Comparison of ENCODE assay signal across 16 mouse cellular contexts in genomic region chr3:41583092-41583491, GRCm38 (mm10). TPM values are rescaled to one million over a fixed set of nuclear protein-coding genes. Genes with fewer than 3 reads are reported as not detected.
DNase-seq lines count a peak whose midpoint lies in the region; ATAC-seq and TF ChIP-seq lines count a peak whose summit lies in the region.
"Had no signal": no experiment of that assay in that cellular context is flagged by ENCODE, and none has a peak within 500 bp of the region (broad histone marks: within the 10 kb centered on the region; RNA-seq: fewer than 3 reads in every experiment).

No protein-coding gene starts in this region.

- no peak overlapping the region for H3K9ac ChIP-seq in heart, postnatal 0 days (replicated peaks; ENCODE audit: low read depth, low read length)
- no peak overlapping the region for H3K9ac ChIP-seq in heart, embryonic 11.5 days (ENCODE audit: low read depth, low read length)
- H3K9ac ChIP-seq in liver, adult 2 months (ENCODE audit: low read depth, low read length) = no peak overlapping the region
- H3K9ac ChIP-seq in intestine, embryonic 15.5 days = no peak overlapping the region
- H3K9ac ChIP-seq: forebrain, embryonic 12.5 days; liver, embryonic 14.5 days had no signal

- no peak for TF ChIP-seq POLR2A in liver, adult 2 months (IDR thresholded peaks at IDR 0.05; ENCODE audit: extremely low read depth, insufficient read depth, low read length)
- no peak for TF ChIP-seq POLR2A in cortical plate, adult 2 months (IDR thresholded peaks at IDR 0.05; ENCODE audit: extremely low read depth, insufficient read depth, low read length)

- DNase-seq in heart, postnatal 0 days (ENCODE audit: low spot score) = no peak
- DNase-seq in liver, adult 2 months (ENCODE audit: extremely low read depth, low read depth, low spot score) = no peak
- no peak for DNase-seq in liver
- DNase-seq in natural killer cell, adult 2 months (ENCODE audit: low spot score in 2 of 2) = no peak
- DNase-seq: adrenal gland, postnatal 25 days; embryo, embryonic 11 days; kidney, adult 11 months; lung, postnatal 14 days; retina, postnatal 1 day; thymus, postnatal 4 days had no signal

- H3K79me2 ChIP-seq in liver, adult 2 months (ENCODE audit: control insufficient read depth, insufficient read depth, low read length) = peaks cover 31% of the 10 kb centered on the region

- TF ChIP-seq CTCF in heart, postnatal 0 days (IDR thresholded peaks at IDR 0.05; ENCODE audit: low read depth) = no peak
- no peak for TF ChIP-seq CTCF in liver, adult 2 months (IDR thresholded peaks at IDR 0.05; ENCODE audit: low read depth, low read length)
- TF ChIP-seq CTCF in cortical plate, adult 2 months (IDR thresholded peaks at IDR 0.05; ENCODE audit: extremely low read depth, insufficient read depth, low read length) = no peak

- no peaks in the 10 kb centered on the region for H3K9me3 ChIP-seq in heart, postnatal 0 days (replicated peaks; ENCODE audit: control insufficient read depth, low read length)
- H3K9me3 ChIP-seq in heart, embryonic 11.5 days (replicated peaks; ENCODE audit: control insufficient read depth, low read length) = no peaks in the 10 kb centered on the region
- no peaks in the 10 kb centered on the region for H3K9me3 ChIP-seq in intestine, embryonic 15.5 days
- H3K9me3 ChIP-seq: forebrain, embryonic 12.5 days had no signal

- WGBS in heart, postnatal 0 days = 88% methylated on average over 14 of the region's 14 CpGs
- 95% methylated on average over 14 of the region's 14 CpGs for WGBS in heart, embryonic 11.5 days (ENCODE audit: insufficient replicate concordance)
- WGBS in liver, adult 2 months = 93% methylated on average over 14 of the region's 14 CpGs
- WGBS in intestine, embryonic 15.5 days = 85% methylated on average over 14 of the region's 14 CpGs

- H3K27me3 ChIP-seq in heart, postnatal 0 days (ENCODE audit: control insufficient read depth, insufficient read depth, low read length) = no peaks in the 10 kb centered on the region
- no peaks in the 10 kb centered on the region for H3K27me3 ChIP-seq in heart, embryonic 11.5 days (ENCODE audit: control insufficient read depth, insufficient read depth, low read length)
- no peaks in the 10 kb centered on the region for H3K27me3 ChIP-seq in liver, adult 2 months (ENCODE audit: control insufficient read depth, insufficient read depth, low read length)
- H3K27me3 ChIP-seq in intestine, embryonic 15.5 days (replicated peaks) = no peaks in the 10 kb centered on the region

- peak overlapping the region; percentile 62; the same call in 1 of the 2 replicates for H3K27ac ChIP-seq in heart, postnatal 0 days (ENCODE audit: low read depth)
- no peak overlapping the region for H3K27ac ChIP-seq in heart, embryonic 11.5 days (ENCODE audit: low read depth, low read length)
- H3K27ac ChIP-seq in liver, adult 2 months (replicated peaks; ENCODE audit: insufficient read depth, low read depth, low read length) = peak overlapping the region; percentile 40; the same call in 1 of the 2 replicates
- 0 out of 2 replicates have a peak overlapping the region, but pooled peaks have one; percentile 5 for H3K27ac ChIP-seq in cortical plate, adult 2 months (ENCODE audit: insufficient read depth, low read length)
- H3K27ac ChIP-seq in intestine, embryonic 15.5 days = 0 out of 2 replicates have a peak overlapping the region, but pooled peaks have one; percentile 72
- H3K27ac ChIP-seq: forebrain, embryonic 12.5 days; liver, embryonic 14.5 days had no signal

- H3K4me2 ChIP-seq in heart, postnatal 0 days (ENCODE audit: low read depth, low read length) = no peak overlapping the region
- no peak overlapping the region for H3K4me2 ChIP-seq in heart, embryonic 11.5 days
- no peak overlapping the region for H3K4me2 ChIP-seq in intestine, embryonic 15.5 days (replicated peaks)
- H3K4me2 ChIP-seq: forebrain, embryonic 12.5 days had no signal

- TF ChIP-seq EP300 in heart, postnatal 0 days (IDR thresholded peaks at IDR 0.05; ENCODE audit: low read depth) = no peak

- no peaks in the 10 kb centered on the region for H3K36me3 ChIP-seq in heart, postnatal 0 days (replicated peaks; ENCODE audit: control insufficient read depth, insufficient read depth, low read length)
- H3K36me3 ChIP-seq in heart, embryonic 11.5 days (ENCODE audit: control insufficient read depth, insufficient read depth, low read length) = no peaks in the 10 kb centered on the region
- no peaks in the 10 kb centered on the region for H3K36me3 ChIP-seq in liver, adult 2 months (ENCODE audit: control insufficient read depth, insufficient read depth, low read length)
- no peaks in the 10 kb centered on the region for H3K36me3 ChIP-seq in intestine, embryonic 15.5 days
- H3K36me3 ChIP-seq: forebrain, embryonic 12.5 days had no signal

- H3K4me3 ChIP-seq in heart, postnatal 0 days (ENCODE audit: low read depth, low read length) = no peak overlapping the region
- no peak overlapping the region for H3K4me3 ChIP-seq in heart, embryonic 11.5 days (ENCODE audit: low read depth, low read length)
- no peak overlapping the region for H3K4me3 ChIP-seq in liver, adult 2 months (ENCODE audit: insufficient read depth, low read depth, low read length)
- no peak overlapping the region for H3K4me3 ChIP-seq in cortical plate, adult 2 months (ENCODE audit: insufficient read depth, low read length)
- H3K4me3 ChIP-seq in intestine, embryonic 15.5 days (replicated peaks) = no peak overlapping the region
- H3K4me3 ChIP-seq: forebrain, embryonic 12.5 days; myocyte had no signal

- peaks cover 27% of the 10 kb centered on the region for H3K4me1 ChIP-seq in heart, postnatal 0 days (ENCODE audit: control insufficient read depth, insufficient read depth)
- peaks cover 49% of the 10 kb centered on the region for H3K4me1 ChIP-seq in heart, embryonic 11.5 days (ENCODE audit: control insufficient read depth, insufficient read depth, low read length)
- peaks cover 58% of the 10 kb centered on the region for H3K4me1 ChIP-seq in liver, adult 2 months (ENCODE audit: control insufficient read depth, insufficient read depth, low read length)
- H3K4me1 ChIP-seq in cortical plate, adult 2 months (ENCODE audit: control insufficient read depth, insufficient read depth, low read length) = peaks cover 4% of the 10 kb centered on the region
- peaks cover 51% of the 10 kb centered on the region for H3K4me1 ChIP-seq in intestine, embryonic 15.5 days (replicated peaks)

- ATAC-seq in heart, postnatal 0 days (ENCODE audit: insufficient read depth, low read depth) = no peak
- ATAC-seq in heart, embryonic 11.5 days (replicated peaks; ENCODE audit: insufficient number of reproducible peaks, low FRiP score, low TSS enrichment) = no peak
- no peak for ATAC-seq in intestine, embryonic 15.5 days

RNA-seq across cellular contexts. Expression of gene Jade1, which starts 27.6 kb away (rescaled TPM):
- 14.5 and 16.8 TPM in 2 replicates for total RNA-seq in heart, postnatal 0 days (2014; rRNA removed; ENCODE audit: low replicate concordance)
- polyA plus RNA-seq in heart, postnatal 0 days (2015; fragmentation: Nextera tagmentation; extraction: Ambion mirVana) = 12.6 and 13.9 TPM in 2 replicates
- polyA plus RNA-seq in heart, embryonic 11.5 days (2014; fragmentation: Nextera tagmentation; extraction: Ambion mirVana) = 12.0 and 13.8 TPM in 2 replicates
- total RNA-seq in liver, adult 2 months (2014; rRNA removed) = 29.0 and 37.4 TPM in 2 replicates
- polyA plus RNA-seq in liver, adult 2 months (2012; rRNA removed) = 15.0 and 20.3 TPM in 2 replicates
- polyA plus RNA-seq in cortical plate, adult 2 months (2012; rRNA removed) = 30.4 and 30.9 TPM in 2 replicates
- polyA plus RNA-seq in intestine, embryonic 15.5 days (2015; fragmentation: Nextera tagmentation; extraction: Ambion mirVana) = 21.8 and 24.1 TPM in 2 replicates
